In the genomic region with DNA sequence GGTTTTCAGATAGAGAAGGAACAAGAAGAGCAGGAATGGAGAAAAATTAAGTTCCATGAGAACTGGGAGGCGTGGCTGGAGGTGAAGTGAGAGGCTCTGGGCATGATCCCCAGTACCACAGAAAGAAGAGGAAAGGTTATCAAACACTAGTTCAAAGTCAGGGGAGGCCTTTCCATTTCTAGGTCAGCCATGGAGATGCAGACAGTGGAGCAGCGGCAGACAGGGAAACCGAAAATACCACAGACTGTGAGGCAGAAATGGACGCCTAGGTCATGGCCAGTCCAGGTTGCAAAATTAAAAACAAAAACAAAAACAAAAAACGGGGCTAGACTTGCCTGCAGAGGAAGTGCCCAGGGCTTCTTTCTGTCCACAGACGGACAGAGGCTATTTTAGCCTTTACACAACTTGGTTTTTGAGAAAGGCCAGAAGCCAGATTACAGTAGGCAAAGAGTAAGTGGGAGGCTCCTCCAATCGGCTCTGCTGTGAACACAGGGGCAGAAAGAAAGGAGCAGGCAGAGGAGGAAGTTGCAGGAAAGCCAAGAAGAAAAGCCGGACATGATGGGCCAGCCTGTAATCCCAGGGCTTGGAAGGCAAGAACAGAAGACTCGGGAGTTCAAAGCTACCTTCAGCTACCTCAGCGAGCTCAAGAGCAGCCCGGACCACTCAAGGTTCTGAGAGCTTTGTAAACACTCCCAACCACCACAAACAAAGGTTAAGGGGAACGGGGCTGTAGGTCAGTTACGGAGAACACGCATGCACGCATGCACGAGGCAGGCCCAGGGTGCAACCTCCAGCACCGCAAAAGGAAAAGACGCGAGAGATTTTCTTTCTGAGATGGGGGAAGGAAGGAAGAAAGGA, we compare ENCODE assay signal across 10 mouse cellular contexts. TPM values are rescaled to one million over a fixed set of nuclear protein-coding genes. Genes with fewer than 3 reads are reported as not detected.
DNase-seq lines count a peak whose midpoint lies in the region; ATAC-seq lines count a peak whose summit lies in the region.
"Had no signal": no experiment of that assay in that cellular context is flagged by ENCODE, and none has a peak within 500 bp of the region (broad histone marks: within the 10 kb centered on the region; RNA-seq: fewer than 3 reads in every experiment).

No protein-coding gene starts in this region.

- intact Hi-C loops in heart, postnatal 25 days (cut with DNase I): loop anchor here (2.0 kb wide), 2 partner anchors 27 to 35 kb away; no protein-coding TSS in a partner anchor

- peak overlapping the region; percentile 7; the same call in 1 of the 2 replicates for H3K4me3 ChIP-seq in heart, embryonic 10.5 days
- H3K4me3 ChIP-seq in lung, embryonic 16.5 days (ENCODE audit: low read length): no peak overlapping the region
- H3K4me3 ChIP-seq: embryonic facial prominence, embryonic 10.5 days; layer of hippocampus, adult 2 months had no signal

- H3K4me2 ChIP-seq in lung, embryonic 16.5 days (ENCODE audit: low read depth, low read length): peak overlapping the region; percentile 33

- peaks cover 19% of the 10 kb centered on the region for H3K36me3 ChIP-seq in heart, embryonic 10.5 days
- H3K36me3 ChIP-seq in lung, embryonic 16.5 days (ENCODE audit: control insufficient read depth, insufficient read depth, low read length): no peaks in the 10 kb centered on the region

- WGBS in heart, embryonic 10.5 days: 46% methylated on average over 19 of the region's 19 CpGs
- 43% methylated on average over 19 of the region's 19 CpGs for WGBS in lung, embryonic 16.5 days

- H3K4me1 ChIP-seq in heart, embryonic 10.5 days: peaks cover 61% of the 10 kb centered on the region
- H3K4me1 ChIP-seq in lung, embryonic 16.5 days (replicated peaks; ENCODE audit: control insufficient read depth, insufficient read depth, low read length): peaks cover 25% of the 10 kb centered on the region

- H3K27ac ChIP-seq in heart, embryonic 10.5 days: peak overlapping the region; percentile 81
- peak overlapping the region; percentile 88 for H3K27ac ChIP-seq in lung, embryonic 16.5 days (ENCODE audit: low read length)
- H3K27ac ChIP-seq: embryonic facial prominence, embryonic 10.5 days; layer of hippocampus, adult 2 months had no signal

- H3K9me3 ChIP-seq in heart, embryonic 10.5 days: no peaks in the 10 kb centered on the region
- H3K9me3 ChIP-seq in lung, embryonic 16.5 days (ENCODE audit: control insufficient read depth, low read length): no peaks in the 10 kb centered on the region
- H3K9me3 ChIP-seq: embryonic facial prominence, embryonic 10.5 days had no signal

- DNase-seq in heart, embryonic 10.5 days (ENCODE audit: low spot score): peak; percentile 75
- DNase-seq in heart, postnatal 25 days (ENCODE audit: low spot score): no peak
- DNase-seq in R1 (ENCODE audit: low read depth, low spot score) (peak; percentile 16), adipocyte (ENCODE audit: low spot score) (peak; percentile 79)
- no peak for DNase-seq in adrenal gland, postnatal 36 days
- DNase-seq: retina, postnatal 1 day had no signal

- H3K9ac ChIP-seq in lung, embryonic 16.5 days (ENCODE audit: low read length): no peak overlapping the region

- peak; percentile 58 for ATAC-seq in lung, embryonic 16.5 days (ENCODE audit: low read depth)
- no peak for ATAC-seq in erythroid progenitor cell, adult 5-6 weeks (replicated peaks; ENCODE audit: low FRiP score, poor library complexity, severe bottlenecking)

- H3K27me3 ChIP-seq in heart, embryonic 10.5 days (ENCODE audit: insufficient read depth, poor library complexity, severe bottlenecking): no peaks in the 10 kb centered on the region
- H3K27me3 ChIP-seq in lung, embryonic 16.5 days (ENCODE audit: control insufficient read depth, insufficient read depth, low read depth, low read length): no peaks in the 10 kb centered on the region

RNA-seq across cellular contexts. Expression of gene Stk39, which starts 6.6 kb away (rescaled TPM):
- 45.2 and 51.3 TPM in 2 replicates for polyA plus RNA-seq in heart, embryonic 10.5 days (2016; fragmentation: Nextera tagmentation; extraction: Ambion mirVana)
- 10 to 100 TPM; 81.3 to 83.2 TPM for total RNA-seq in heart, postnatal 25 days (2021)
- 7.9 and 13.0 TPM in 2 replicates for polyA plus RNA-seq in lung, embryonic 16.5 days (2015; fragmentation: Nextera tagmentation; extraction: Ambion mirVana)
- total RNA-seq in erythroid progenitor cell, adult 5-6 weeks (2015; ENCODE audit: low replicate concordance): 2.2 and 15.1 TPM in 2 replicates
- total RNA-seq in erythroid progenitor cell, adult 5-6 weeks (2017; ENCODE audit: low replicate concordance): 1.1 and 1.7 TPM in 2 replicates
- 10 to 100 TPM; 63.8 to 79.7 TPM for total RNA-seq in adrenal gland, postnatal 36 days (2021)

Comparison
In these comparisons a context has a peak if more than half of its experiments do, and no peak if none do; other contexts are left out.
1. DNase-seq: peak in heart, embryonic 10.5 days (single experiment), R1 (single experiment) and adipocyte (single experiment); none in heart, postnatal 25 days (single experiment) and adrenal gland, postnatal 36 days (0 of 2).
2. RNA of gene Stk39, which starts 6.6 kb away (total RNA-seq): 81.3 to 83.2 TPM in heart, postnatal 25 days and 63.8 to 79.7 TPM in adrenal gland, postnatal 36 days; 1.1 to 15.1 TPM in erythroid progenitor cell, adult 5-6 weeks; every median in the first group is over 4 times any median in the second.